Mouse (Mus musculus): ENCODE data around the gene Taar7f.
"Not testable (repeated sequence)": the region's sequence is repeated elsewhere in the genome, so short reads cannot be mapped to it uniquely, and the experiment has no call there.

- TF ChIP-seq CTCF (conservative IDR thresholded peaks at IDR 0.05; ENCODE audit: insufficient read depth, insufficient read length, low read depth, low read length); POLR2A (IDR thresholded peaks at IDR 0.05; ENCODE audit: low read depth, low read length): not testable (repeated sequence)
Observed at GRCm38 (mm10) chr10:24076200-24076599, 26.9 kb downstream of the Taar7f start, which contains the start of gene Taar8a.
